ENCODE assay signal across 8 mouse cellular contexts in genomic region chr1:161195541-161196351, GRCm38 (mm10). TPM values are rescaled to one million over a fixed set of nuclear protein-coding genes. Genes with fewer than 3 reads are reported as not detected.
DNase-seq lines count a peak whose midpoint lies in the region; ATAC-seq and TF ChIP-seq lines count a peak whose summit lies in the region.

No protein-coding gene starts in this region.

- DNase-seq in MEL-GATA-1-ER (ENCODE audit: extremely low read depth, low read depth): peak; percentile 83
- peak; percentile 74 for DNase-seq in cerebellum, adult 11-12 months
- peak; percentile 97 for DNase-seq in forebrain, embryonic 14.5 days (ENCODE audit: low spot score)
- DNase-seq in heart, postnatal 10 days: peak; percentile 87 to 88
- peak; percentile 85 to 89 for DNase-seq in kidney, postnatal 4 days

- no peak; the same call in 1 of the 2 replicates for TF ChIP-seq CTCF in testis, adult 2 months (IDR thresholded peaks at IDR 0.05; ENCODE audit: control insufficient read depth, insufficient read depth, insufficient replicate concordance, low read depth, low read length)

- H3K4me1 ChIP-seq in forebrain, embryonic 14.5 days (ENCODE audit: control insufficient read depth, insufficient read depth, low read length): peaks cover 5% of the 10 kb centered on the region; the same call in 1 of the 2 replicates
- H3K4me1 ChIP-seq in liver, embryonic 15.5 days (replicated peaks): peaks cover 7% of the 10 kb centered on the region
- H3K4me1 ChIP-seq in neural tube, embryonic 12.5 days: no peaks in the 10 kb centered on the region
- H3K4me1 ChIP-seq in testis, adult 2 months (ENCODE audit: control insufficient read depth, insufficient read depth, low read length): peaks cover 3% of the 10 kb centered on the region; the same call in 1 of the 2 replicates

- H3K36me3 ChIP-seq in forebrain, embryonic 14.5 days (ENCODE audit: control insufficient read depth, insufficient read depth, low read length): no peaks in the 10 kb centered on the region
- H3K36me3 ChIP-seq in liver, embryonic 15.5 days (replicated peaks): no peaks in the 10 kb centered on the region
- no peaks in the 10 kb centered on the region for H3K36me3 ChIP-seq in neural tube, embryonic 12.5 days
- no peaks in the 10 kb centered on the region for H3K36me3 ChIP-seq in testis, adult 2 months (ENCODE audit: control insufficient read depth, insufficient read depth, low read length)

- intact Hi-C loops in heart, postnatal 10 days (cut with DNase I): loop anchor here (5.0 to 10.0 kb wide), 3 partner anchors 92 to 451 kb away; partner anchors contain the start of gene Serpinc1

- no peak for TF ChIP-seq POLR2A in testis, adult 2 months (IDR thresholded peaks at IDR 0.05; ENCODE audit: control insufficient read depth, low read depth, low read length)

- H3K4me3 ChIP-seq in forebrain, embryonic 14.5 days (ENCODE audit: low read depth, low read length): peak overlapping the region; percentile 27
- peak overlapping the region; percentile 54 for H3K4me3 ChIP-seq in liver, embryonic 15.5 days (replicated peaks)
- H3K4me3 ChIP-seq in neural tube, embryonic 12.5 days: peak overlapping the region; percentile 37
- peak overlapping the region; percentile 61; the same call in 1 of the 2 replicates for H3K4me3 ChIP-seq in testis, adult 2 months (ENCODE audit: control insufficient read depth, low read depth, low read length)

- WGBS in forebrain, embryonic 14.5 days: under 1% methylated on average over 16 of the region's 16 CpGs
- under 1% methylated on average over 16 of the region's 16 CpGs for WGBS in liver, embryonic 15.5 days (ENCODE audit: insufficient replicate concordance)
- WGBS in neural tube, embryonic 12.5 days: under 1% methylated on average over 16 of the region's 16 CpGs

- peak; percentile 98 for ATAC-seq in forebrain, embryonic 14.5 days
- ATAC-seq in liver, embryonic 15.5 days (ENCODE audit: insufficient read depth): peak; percentile 91
- peak; percentile 99 for ATAC-seq in neural tube, embryonic 12.5 days (ENCODE audit: low FRiP score, low read depth)

- peak overlapping the region; percentile 50 for H3K4me2 ChIP-seq in forebrain, embryonic 14.5 days (ENCODE audit: low read length)
- peak overlapping the region; percentile 68 for H3K4me2 ChIP-seq in liver, embryonic 15.5 days
- peak overlapping the region; percentile 62 for H3K4me2 ChIP-seq in neural tube, embryonic 12.5 days (replicated peaks)

- no peaks in the 10 kb centered on the region for H3K27me3 ChIP-seq in forebrain, embryonic 14.5 days (replicated peaks; ENCODE audit: control insufficient read depth, insufficient read depth, low read length)
- peaks cover 18% of the 10 kb centered on the region for H3K27me3 ChIP-seq in liver, embryonic 15.5 days
- no peaks in the 10 kb centered on the region for H3K27me3 ChIP-seq in neural tube, embryonic 12.5 days (replicated peaks)
- H3K27me3 ChIP-seq in testis, adult 2 months (ENCODE audit: control insufficient read depth, insufficient read depth, low read length): no peaks in the 10 kb centered on the region

- peak overlapping the region; percentile 65; the same call in 1 of the 2 replicates for H3K27ac ChIP-seq in forebrain, embryonic 14.5 days (ENCODE audit: low read depth, low read length)
- no peak overlapping the region for H3K27ac ChIP-seq in liver, embryonic 15.5 days (replicated peaks)
- no peak overlapping the region for H3K27ac ChIP-seq in neural tube, embryonic 12.5 days
- no peak overlapping the region for H3K27ac ChIP-seq in testis, adult 2 months (ENCODE audit: control insufficient read depth, insufficient read depth, low read depth, low read length)

- H3K9me3 ChIP-seq in forebrain, embryonic 14.5 days (replicated peaks; ENCODE audit: control insufficient read depth, low read length): no peaks in the 10 kb centered on the region
- no peaks in the 10 kb centered on the region for H3K9me3 ChIP-seq in liver, embryonic 15.5 days (replicated peaks)
- no peaks in the 10 kb centered on the region for H3K9me3 ChIP-seq in neural tube, embryonic 12.5 days

- no peak overlapping the region for H3K9ac ChIP-seq in forebrain, embryonic 14.5 days (ENCODE audit: low read length)
- H3K9ac ChIP-seq in liver, embryonic 15.5 days: peak overlapping the region; percentile 44
- peak overlapping the region; percentile 13; the same call in 1 of the 2 replicates for H3K9ac ChIP-seq in neural tube, embryonic 12.5 days

RNA-seq across cellular contexts. Expression of gene Tex50, which starts 36.6 kb away (rescaled TPM):
- polyA plus RNA-seq in forebrain, embryonic 14.5 days (2014; fragmentation: Nextera tagmentation; extraction: Ambion mirVana): not detected in 2 replicates
- not detected for total RNA-seq in heart, postnatal 10 days (2021)
- polyA plus RNA-seq in liver, embryonic 15.5 days (2015; fragmentation: Nextera tagmentation; extraction: Ambion mirVana): not detected in 2 replicates
- polyA plus RNA-seq in neural tube, embryonic 12.5 days (2016; fragmentation: Nextera tagmentation; extraction: Ambion mirVana): 0.22 and 0.28 TPM in 2 replicates
- 52.4 and 66.8 TPM in 2 replicates for polyA plus RNA-seq in testis, adult 2 months (2012; rRNA removed)

RNA-seq across cellular contexts. Expression of gene Ankrd45, which starts 53.3 kb away (rescaled TPM):
- 22.7 and 27.0 TPM in 2 replicates for polyA plus RNA-seq in forebrain, embryonic 14.5 days (2014; fragmentation: Nextera tagmentation; extraction: Ambion mirVana)
- 1 to 10 TPM; 2.4 to 3.1 TPM for total RNA-seq in heart, postnatal 10 days (2021)
- 0.02 and 0.09 TPM in 2 replicates for polyA plus RNA-seq in liver, embryonic 15.5 days (2015; fragmentation: Nextera tagmentation; extraction: Ambion mirVana)
- 5.0 and 6.4 TPM in 2 replicates for polyA plus RNA-seq in neural tube, embryonic 12.5 days (2016; fragmentation: Nextera tagmentation; extraction: Ambion mirVana)
- 22.4 and 28.8 TPM in 2 replicates for polyA plus RNA-seq in testis, adult 2 months (2012; rRNA removed)

RNA-seq across cellular contexts. Expression of gene Prdx6, which starts 55.3 kb away (rescaled TPM):
- polyA plus RNA-seq in forebrain, embryonic 14.5 days (2014; fragmentation: Nextera tagmentation; extraction: Ambion mirVana): 256 and 281 TPM in 2 replicates
- total RNA-seq in heart, postnatal 10 days (2021): 100 to 1,000 TPM; 230 to 240 TPM
- 354 and 355 TPM in 2 replicates for polyA plus RNA-seq in liver, embryonic 15.5 days (2015; fragmentation: Nextera tagmentation; extraction: Ambion mirVana)
- polyA plus RNA-seq in neural tube, embryonic 12.5 days (2016; fragmentation: Nextera tagmentation; extraction: Ambion mirVana): 301 and 314 TPM in 2 replicates
- 115 and 129 TPM in 2 replicates for polyA plus RNA-seq in testis, adult 2 months (2012; rRNA removed)

Comparison
In these comparisons a context has a peak if more than half of its experiments do, and no peak if none do; other contexts are left out.
1. RNA of gene Tex50, which starts 36.6 kb away (polyA plus RNA-seq): 52.4 to 66.8 TPM in testis, adult 2 months; 0.22 to 0.28 TPM in neural tube, embryonic 12.5 days, not detected in forebrain, embryonic 14.5 days and not detected in liver, embryonic 15.5 days; every median in the first group is over 10 times any median in the second.
2. Peak in every context shown above with its lines, with median percentiles within 50 percentile points of each other: DNase-seq, ATAC-seq, H3K4me2 ChIP-seq and H3K4me3 ChIP-seq.